Mouse (Mus musculus): ENCODE results near the gene Lipe. TPM values are rescaled to one million over a fixed set of nuclear protein-coding genes. Genes with fewer than 3 reads are reported as not detected.

Lipe gene
- polyA plus RNA-seq, 1 experiment from 2014 or later: 4.9 TPM

GRCm38 (mm10) chr7:25385850-25386555 lies 12.5 kb downstream of the Lipe start:
- no peaks in the 10 kb centered on the region for H3K27me3 ChIP-seq (replicated peaks; ENCODE audit: control insufficient read depth, insufficient read depth, low read length)
- DNase-seq (ENCODE audit: low spot score): no peak
- H3K4me1 ChIP-seq (replicated peaks; ENCODE audit: control insufficient read depth, insufficient read depth, low read length): peaks cover 22% of the 10 kb centered on the region
- no peak overlapping the region for H3K4me3 ChIP-seq (ENCODE audit: low read depth, low read length)
- 71% methylated on average over 12 of the region's 12 CpGs for WGBS
- H3K4me2 ChIP-seq (ENCODE audit: low read length): no peak overlapping the region; the same call in 1 of the 2 replicates
- H3K36me3 ChIP-seq (ENCODE audit: control insufficient read depth, insufficient read depth, low read length): peaks cover 63% of the 10 kb centered on the region
- no peak overlapping the region for H3K9ac ChIP-seq (ENCODE audit: low read length)
- peak overlapping the region; percentile 62; the same call in 1 of the 2 replicates for H3K27ac ChIP-seq (ENCODE audit: low read depth)
- no peaks in the 10 kb centered on the region for H3K9me3 ChIP-seq (ENCODE audit: control insufficient read depth, low read length)
- no peak for ATAC-seq (replicated peaks; ENCODE audit: low FRiP score, low TSS enrichment, low read depth)

GRCm38 (mm10) chr7:25385259-25385658 lies 13.3 kb downstream of the Lipe start:
- Histone ChIP-seq H3K4me1 (replicated peaks; ENCODE audit: control insufficient read depth, insufficient read depth, low read length) (peaks cover 17% of the 10 kb centered on the region), H3K4me2 (ENCODE audit: low read length) (no peak overlapping the region), H3K36me3 (ENCODE audit: control insufficient read depth, insufficient read depth, low read length) (peaks cover 63% of the 10 kb centered on the region), H3K27me3 (replicated peaks; ENCODE audit: control insufficient read depth, insufficient read depth, low read length) (no peaks in the 10 kb centered on the region), H3K4me3 (ENCODE audit: low read depth, low read length) (no peak overlapping the region), H3K9ac (ENCODE audit: low read length) (no peak overlapping the region), H3K9me3 (ENCODE audit: control insufficient read depth, low read length) (no peaks in the 10 kb centered on the region), H3K27ac (ENCODE audit: low read depth) (no peak overlapping the region)
- no peak for DNase-seq (ENCODE audit: low spot score)
- no peak for ATAC-seq (replicated peaks; ENCODE audit: low FRiP score, low TSS enrichment, low read depth)
- 91% methylated on average over 12 of the region's 12 CpGs for WGBS

GRCm38 (mm10) chr7:25384818-25385217 lies 13.7 kb downstream of the Lipe start:
- Histone ChIP-seq H3K4me1 (replicated peaks; ENCODE audit: control insufficient read depth, insufficient read depth, low read length) (peaks cover 14% of the 10 kb centered on the region), H3K36me3 (ENCODE audit: control insufficient read depth, insufficient read depth, low read length) (peaks cover 63% of the 10 kb centered on the region), H3K4me3 (ENCODE audit: low read depth, low read length) (no peak overlapping the region), H3K9me3 (ENCODE audit: control insufficient read depth, low read length) (no peaks in the 10 kb centered on the region), H3K27me3 (replicated peaks; ENCODE audit: control insufficient read depth, insufficient read depth, low read length) (no peaks in the 10 kb centered on the region), H3K4me2 (ENCODE audit: low read length) (no peak overlapping the region), H3K27ac (ENCODE audit: low read depth) (no peak overlapping the region), H3K9ac (ENCODE audit: low read length) (no peak overlapping the region)
- DNase-seq (ENCODE audit: low spot score): no peak
- WGBS: 87% methylated on average over 9 of the region's 9 CpGs
- ATAC-seq (replicated peaks; ENCODE audit: low FRiP score, low TSS enrichment, low read depth): no peak

- peaks cover 13% of the 10 kb centered on the region for H3K4me1 ChIP-seq (replicated peaks; ENCODE audit: control insufficient read depth, insufficient read depth, low read length)
- no peak for ATAC-seq (replicated peaks; ENCODE audit: low FRiP score, low TSS enrichment, low read depth)
- H3K36me3 ChIP-seq (ENCODE audit: control insufficient read depth, insufficient read depth, low read length): peaks cover 63% of the 10 kb centered on the region
- 92% methylated on average over 13 of the region's 13 CpGs for WGBS
- H3K27me3 ChIP-seq (replicated peaks; ENCODE audit: control insufficient read depth, insufficient read depth, low read length): no peaks in the 10 kb centered on the region
- no peak for DNase-seq (ENCODE audit: low spot score)
- no peak overlapping the region for H3K9ac ChIP-seq (ENCODE audit: low read length)
- no peak overlapping the region for H3K4me3 ChIP-seq (ENCODE audit: low read depth, low read length)
- no peak overlapping the region for H3K4me2 ChIP-seq (ENCODE audit: low read length)
- H3K27ac ChIP-seq (ENCODE audit: low read depth): no peak overlapping the region
- H3K9me3 ChIP-seq (ENCODE audit: control insufficient read depth, low read length): no peaks in the 10 kb centered on the region
Observed at GRCm38 (mm10) chr7:25384318-25384717, 14.2 kb downstream of the Lipe start.

DNA sequence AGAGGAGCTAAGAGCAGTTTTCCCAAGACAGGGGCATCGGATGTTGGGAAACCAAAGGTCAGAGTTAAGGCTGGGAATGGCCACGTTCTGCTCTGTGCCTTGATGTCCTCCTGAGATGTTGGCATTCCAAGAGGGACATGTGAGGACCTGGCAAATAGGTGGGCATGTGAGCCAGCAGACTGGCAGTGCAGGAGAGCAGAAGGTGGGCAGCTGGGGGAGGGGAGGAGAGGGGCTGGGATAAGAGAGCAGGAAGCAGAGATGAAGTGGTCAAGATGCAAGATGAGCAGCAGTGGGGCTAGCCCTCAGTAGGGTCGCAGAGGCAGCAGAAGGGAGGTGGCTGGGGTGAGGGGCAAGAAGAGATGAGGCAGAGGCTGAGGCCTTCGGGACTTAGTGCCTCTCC lies 14.6 kb downstream of the Lipe start:
- H3K27ac ChIP-seq (ENCODE audit: low read depth): no peak overlapping the region
- H3K4me2 ChIP-seq (ENCODE audit: low read length): no peak overlapping the region
- H3K27me3 ChIP-seq (replicated peaks; ENCODE audit: control insufficient read depth, insufficient read depth, low read length): no peaks in the 10 kb centered on the region
- H3K4me1 ChIP-seq (replicated peaks; ENCODE audit: control insufficient read depth, insufficient read depth, low read length): peaks cover 16% of the 10 kb centered on the region
- ATAC-seq (replicated peaks; ENCODE audit: low FRiP score, low TSS enrichment, low read depth) (no peak), DNase-seq (ENCODE audit: low spot score) (no peak)
- no peak overlapping the region for H3K9ac ChIP-seq (ENCODE audit: low read length)
- H3K4me3 ChIP-seq (ENCODE audit: low read depth, low read length): no peak overlapping the region
- H3K9me3 ChIP-seq (ENCODE audit: control insufficient read depth, low read length): no peaks in the 10 kb centered on the region
- H3K36me3 ChIP-seq (ENCODE audit: control insufficient read depth, insufficient read depth, low read length): peaks cover 63% of the 10 kb centered on the region
- WGBS: 78% methylated on average over 4 of the region's 4 CpGs

GRCm38 (mm10) chr7:25383385-25383784 lies 15.1 kb downstream of the Lipe start:
- H3K27ac ChIP-seq (ENCODE audit: low read depth): no peak overlapping the region
- WGBS: 90% methylated on average over 7 of the region's 7 CpGs
- DNase-seq (ENCODE audit: low spot score): no peak
- no peak for ATAC-seq (replicated peaks; ENCODE audit: low FRiP score, low TSS enrichment, low read depth)
- H3K4me1 ChIP-seq (replicated peaks; ENCODE audit: control insufficient read depth, insufficient read depth, low read length): peaks cover 16% of the 10 kb centered on the region
- no peak overlapping the region for H3K9ac ChIP-seq (ENCODE audit: low read length)
- no peaks in the 10 kb centered on the region for H3K9me3 ChIP-seq (ENCODE audit: control insufficient read depth, low read length)
- no peak overlapping the region for H3K4me3 ChIP-seq (ENCODE audit: low read depth, low read length)
- no peaks in the 10 kb centered on the region for H3K27me3 ChIP-seq (replicated peaks; ENCODE audit: control insufficient read depth, insufficient read depth, low read length)
- peaks cover 62% of the 10 kb centered on the region for H3K36me3 ChIP-seq (ENCODE audit: control insufficient read depth, insufficient read depth, low read length)
- H3K4me2 ChIP-seq (ENCODE audit: low read length): no peak overlapping the region

GRCm38 (mm10) chr7:25382541-25382940 lies 16.0 kb downstream of the Lipe start:
- peaks cover 53% of the 10 kb centered on the region for H3K36me3 ChIP-seq (ENCODE audit: control insufficient read depth, insufficient read depth, low read length)
- DNase-seq (ENCODE audit: low spot score) (no peak), ATAC-seq (replicated peaks; ENCODE audit: low FRiP score, low TSS enrichment, low read depth) (no peak)
- H3K4me1 ChIP-seq (replicated peaks; ENCODE audit: control insufficient read depth, insufficient read depth, low read length): peaks cover 16% of the 10 kb centered on the region
- H3K27me3 ChIP-seq (replicated peaks; ENCODE audit: control insufficient read depth, insufficient read depth, low read length): no peaks in the 10 kb centered on the region
- no peak overlapping the region for H3K9ac ChIP-seq (ENCODE audit: low read length)
- no peaks in the 10 kb centered on the region for H3K9me3 ChIP-seq (ENCODE audit: control insufficient read depth, low read length)
- H3K27ac ChIP-seq (ENCODE audit: low read depth): no peak overlapping the region
- H3K4me3 ChIP-seq (ENCODE audit: low read depth, low read length): no peak overlapping the region
- H3K4me2 ChIP-seq (ENCODE audit: low read length): no peak overlapping the region

- H3K4me3 ChIP-seq (ENCODE audit: low read depth, low read length): no peak overlapping the region
- no peaks in the 10 kb centered on the region for H3K9me3 ChIP-seq (ENCODE audit: control insufficient read depth, low read length)
- H3K27me3 ChIP-seq (replicated peaks; ENCODE audit: control insufficient read depth, insufficient read depth, low read length): no peaks in the 10 kb centered on the region
- H3K27ac ChIP-seq (ENCODE audit: low read depth): no peak overlapping the region
- no peak overlapping the region for H3K9ac ChIP-seq (ENCODE audit: low read length)
- 51% methylated on average over 3 of the region's 3 CpGs for WGBS
- DNase-seq (ENCODE audit: low spot score) (no peak), ATAC-seq (replicated peaks; ENCODE audit: low FRiP score, low TSS enrichment, low read depth) (no peak)
- H3K4me1 ChIP-seq (replicated peaks; ENCODE audit: control insufficient read depth, insufficient read depth, low read length): peaks cover 14% of the 10 kb centered on the region
- H3K4me2 ChIP-seq (ENCODE audit: low read length): no peak overlapping the region
- H3K36me3 ChIP-seq (ENCODE audit: control insufficient read depth, insufficient read depth, low read length): peaks cover 46% of the 10 kb centered on the region
Observed at GRCm38 (mm10) chr7:25381284-25381680, 17.2 kb downstream of the Lipe start.

Measured in intestine, embryonic 14.5 days (tissue).